Mouse (Mus musculus) thymus, adult 2 months (tissue): ENCODE data around the gene Uncx. TPM values are rescaled to one million over a fixed set of nuclear protein-coding genes. Genes with fewer than 3 reads are reported as not detected.

ENCODE experiments used
- DNase-seq: peaks from one replicate; pipeline ENCODE4 v3.0.0; 2021
- H3K27ac ChIP-seq: fragments of 200-500 bp; 2 replicates; pipeline ENCODE4 v1.5.1; 2012; ENCODE audit warnings: low read length, control low read depth; ENCODE audit not compliant: control insufficient read depth, insufficient read depth
- H3K27me3 ChIP-seq: fragments of 200-500 bp; 2 replicates; pipeline ENCODE4 v1.6.1; 2012; ENCODE audit warnings: mild to moderate bottlenecking, low read length, moderate library complexity, mixed read lengths; ENCODE audit not compliant: control insufficient read depth, insufficient read depth
- H3K36me3 ChIP-seq: fragments of 200-500 bp; 2 replicates; pipeline ENCODE4 v1.6.1; 2012; ENCODE audit warnings: mild to moderate bottlenecking, low read length, moderate library complexity; ENCODE audit not compliant: control insufficient read depth, insufficient read depth
- H3K4me1 ChIP-seq: fragments of 200-500 bp; replicated peaks from 2 replicates; pipeline ENCODE4 v1.6.1; 2012; ENCODE audit warnings: low read length; ENCODE audit not compliant: control insufficient read depth, insufficient read depth
- H3K4me3 ChIP-seq: fragments of 200-500 bp; 2 replicates; pipeline ENCODE4 v1.5.1; 2012; ENCODE audit warnings: mild to moderate bottlenecking, low read length, control low read depth, moderate library complexity; ENCODE audit not compliant: control insufficient read depth, insufficient read depth
- CTCF ChIP-seq: fragments of 200-500 bp; IDR thresholded peaks from 2 replicates; pipeline ENCODE4 v1.5.1; 2012; ENCODE audit warnings: mild to moderate bottlenecking, control low read depth, low read length, moderate library complexity, borderline replicate concordance; ENCODE audit not compliant: control insufficient read depth, poor library complexity, insufficient read depth; ENCODE audit errors: extremely low read depth
- POLR2A ChIP-seq: fragments of 200-500 bp; IDR thresholded peaks from 2 replicates; pipeline ENCODE4 v1.6.1; 2012; ENCODE audit warnings: mild to moderate bottlenecking, low read length, control low read depth, moderate library complexity; ENCODE audit not compliant: control insufficient read depth, poor library complexity, insufficient read depth; ENCODE audit errors: extremely low read depth
- WGBS: fragments of 180-500 bp; shearing (Covaris S2); methylation state at CpG from one replicate; pipeline ENCODE4 v1.1.7; 2018; 5-methylcytosine and 5-hydroxymethylcytosine counted together
- polyA plus RNA-seq: library from polyadenylated mRNA; depleted of rRNA; stranded (reverse); fragments of >200 nt; gene quantifications from 2 replicates; pipeline ENCODE4 v1.2.3, GENCODE M21; 2012

Uncx gene
- polyA plus RNA-seq, 1 experiment, result 0.24 TPM

GRCm38 (mm10) chr5:139546336-139546770 lies 3.1 kb downstream of the Uncx start:
- H3K27me3 ChIP-seq, result peaks cover 49% of the 10 kb centered on the region
- H3K4me3 ChIP-seq, result no peak overlapping the region
- no peak for TF ChIP-seq POLR2A
- TF ChIP-seq CTCF, result no peak
- no peak overlapping the region for H3K27ac ChIP-seq
- H3K4me1 ChIP-seq, result no peaks in the 10 kb centered on the region
- no peak for DNase-seq
- no peaks in the 10 kb centered on the region for H3K36me3 ChIP-seq
- WGBS, result 5% methylated on average over 26 of the region's 26 CpGs

- no peak for DNase-seq
- Histone ChIP-seq H3K36me3 (no peaks in the 10 kb centered on the region), H3K27me3 (peaks cover 46% of the 10 kb centered on the region), H3K4me3 (no peak overlapping the region), H3K27ac (no peak overlapping the region), H3K4me1 (no peaks in the 10 kb centered on the region)
- TF ChIP-seq POLR2A, result no peak
- no peak for TF ChIP-seq CTCF
- WGBS, result 3% methylated on average over 66 of the region's 68 CpGs
Measured at GRCm38 (mm10) chr5:139546771-139547420, 3.6 kb downstream of the Uncx start.

- TF ChIP-seq POLR2A (no peak), CTCF (no peak)
- Histone ChIP-seq H3K4me1 (no peaks in the 10 kb centered on the region), H3K36me3 (no peaks in the 10 kb centered on the region), H3K27ac (no peak overlapping the region), H3K4me3 (no peak overlapping the region), H3K27me3 (peaks cover 51% of the 10 kb centered on the region)
- 4% methylated on average over 49 of the region's 49 CpGs for WGBS
- DNase-seq, result no peak
Measured at GRCm38 (mm10) chr5:139547421-139547931, 4.2 kb downstream of the Uncx start.

GRCm38 (mm10) chr5:139553446-139554273 lies 10.4 kb downstream of the Uncx start:
- no peak overlapping the region for H3K27ac ChIP-seq
- WGBS, result 17% methylated on average over 29 of the region's 29 CpGs
- no peaks in the 10 kb centered on the region; the same call in 1 of the 2 replicates for H3K4me1 ChIP-seq
- DNase-seq, result no peak
- peaks cover 50% of the 10 kb centered on the region for H3K27me3 ChIP-seq
- no peaks in the 10 kb centered on the region for H3K36me3 ChIP-seq
- TF ChIP-seq POLR2A (no peak), CTCF (no peak)
- H3K4me3 ChIP-seq, result no peak overlapping the region

- Histone ChIP-seq H3K27me3 (peaks cover 49% of the 10 kb centered on the region), H3K36me3 (no peaks in the 10 kb centered on the region), H3K4me3 (no peak overlapping the region), H3K4me1 (no peaks in the 10 kb centered on the region; the same call in 1 of the 2 replicates), H3K27ac (no peak overlapping the region)
- TF ChIP-seq POLR2A (no peak), CTCF (no peak)
- 13% methylated on average over 28 of the region's 28 CpGs for WGBS
- DNase-seq, result no peak
Measured at GRCm38 (mm10) chr5:139554478-139555335, 11.4 kb downstream of the Uncx start.

GRCm38 (mm10) chr5:139555476-139556115 lies 12.3 kb downstream of the Uncx start:
- H3K4me1 ChIP-seq, result no peaks in the 10 kb centered on the region; the same call in 1 of the 2 replicates
- no peaks in the 10 kb centered on the region for H3K36me3 ChIP-seq
- no peak overlapping the region for H3K27ac ChIP-seq
- WGBS, result 2% methylated on average over 7 of the region's 7 CpGs
- no peak for DNase-seq
- no peak overlapping the region for H3K4me3 ChIP-seq
- TF ChIP-seq CTCF (no peak), POLR2A (no peak)
- peaks cover 47% of the 10 kb centered on the region for H3K27me3 ChIP-seq
